Mouse (Mus musculus) limb, embryonic 14.5 days (tissue): ENCODE results near the gene Naa60. TPM values are rescaled to one million over a fixed set of nuclear protein-coding genes. Genes with fewer than 3 reads are reported as not detected.
"Not testable (repeated sequence)": the region's sequence is repeated elsewhere in the genome, so short reads cannot be mapped to it uniquely, and the experiment has no call there.

Experiments used
- ATAC-seq: fragments of 200-750 bp; cut with Nextera tagmentation; 2 replicates; pipeline ENCODE4 v1.8.0; 2017; ENCODE audit warnings: low read depth, moderate number of reproducible peaks, moderate TSS enrichment; ENCODE audit not compliant: low FRiP score
- DNase-seq: peaks from one replicate; pipeline ENCODE4 v3.0.0-alpha.2; 2015; ENCODE audit warnings: low spot score
- H3K27ac ChIP-seq: fragments of 300-500 bp; sonication (generic); replicated peaks from 2 replicates; pipeline ENCODE4 v1.5.1; 2014; ENCODE audit warnings: low read depth, mild to moderate bottlenecking, low read length, moderate library complexity, mixed read lengths
- H3K27me3 ChIP-seq: fragments of 300-500 bp; sonication (generic); 2 replicates; pipeline ENCODE4 v1.6.1; 2014; ENCODE audit warnings: low read length, mixed read lengths; ENCODE audit not compliant: control insufficient read depth, insufficient read depth
- H3K36me3 ChIP-seq: fragments of 300-500 bp; sonication (generic); 2 replicates; pipeline ENCODE4 v1.6.1; 2014; ENCODE audit warnings: mild to moderate bottlenecking, low read length, moderate library complexity, mixed read lengths; ENCODE audit not compliant: control insufficient read depth, insufficient read depth
- H3K4me1 ChIP-seq: fragments of 300-500 bp; sonication (generic); 2 replicates; pipeline ENCODE4 v1.6.1; 2014; ENCODE audit warnings: antibody characterized with exemption, low read length, mixed read lengths; ENCODE audit not compliant: control insufficient read depth, insufficient read depth
- H3K4me2 ChIP-seq: fragments of 300-500 bp; sonication (generic); replicated peaks from 2 replicates; pipeline ENCODE4 v1.6.1; 2014; ENCODE audit warnings: low read depth, mild to moderate bottlenecking, low read length, moderate library complexity; ENCODE audit not compliant: severe bottlenecking
- H3K4me3 ChIP-seq: fragments of 300-500 bp; sonication (generic); replicated peaks from 2 replicates; pipeline ENCODE4 v1.5.1; 2014; ENCODE audit warnings: low read length
- H3K9ac ChIP-seq: fragments of 300-500 bp; sonication (generic); 2 replicates; pipeline ENCODE4 v1.6.1; 2014; ENCODE audit warnings: mild to moderate bottlenecking, low read depth, low read length, moderate library complexity; ENCODE audit not compliant: severe bottlenecking
- H3K9me3 ChIP-seq: fragments of 300-500 bp; sonication (generic); 2 replicates; pipeline ENCODE4 v1.6.1; 2016; ENCODE audit warnings: low read length; ENCODE audit not compliant: control insufficient read depth
- POLR2A ChIP-seq: fragments of 200-500 bp; IDR thresholded peaks from 2 replicates; pipeline ENCODE4 v1.8.0; 2012; ENCODE audit warnings: inconsistent platforms, mild to moderate bottlenecking, moderate library complexity, borderline replicate concordance; ENCODE audit not compliant: insufficient read depth, insufficient read length; ENCODE audit errors: extremely low read depth
- WGBS: fragments of 180-500 bp; shearing (Covaris S2); extraction: QIAGEN DNeasy Blood & Tissue Kit; methylation state at CpG from one replicate; pipeline ENCODE4 v1.1.7; 2014; 5-methylcytosine and 5-hydroxymethylcytosine counted together
- polyA plus RNA-seq, 2 experiments: library from polyadenylated mRNA; depleted of rRNA in 1 of 2; stranded (reverse) in 1 of 2; unstranded in 1 of 2; fragments of >200 nt; fragmentation: Nextera tagmentation in 1 of 2; extraction: Ambion mirVana in 1 of 2; gene quantifications; 2 replicates each; pipeline versions ENCODE4 v1.2.1 to v1.2.3; 2012 to 2014

Naa60 gene
- polyA plus RNA-seq, 2 experiments, result 59.5 to 63.0 TPM

GRCm38 (mm10) chr16:3848416-3848815 is 23.8 kb upstream of the Naa60 start:
- Histone ChIP-seq H3K9me3 (no peaks in the 10 kb centered on the region), H3K36me3 (no peaks in the 10 kb centered on the region), H3K27ac (no peak overlapping the region), H3K27me3 (no peaks in the 10 kb centered on the region), H3K4me3 (no peak overlapping the region), H3K4me2 (no peak overlapping the region), H3K9ac (no peak overlapping the region), H3K4me1 (peaks cover 7% of the 10 kb centered on the region)
- WGBS, result 79% methylated on average over 3 of the region's 3 CpGs
- DNase-seq (no peak), ATAC-seq (no peak)
- no peak for TF ChIP-seq POLR2A

- not testable (repeated sequence) for H3K4me2 ChIP-seq, DNase-seq, H3K9ac ChIP-seq, ATAC-seq, H3K27me3 ChIP-seq, H3K36me3 ChIP-seq, H3K9me3 ChIP-seq, H3K27ac ChIP-seq, H3K4me1 ChIP-seq, H3K4me3 ChIP-seq
- WGBS, result 87% methylated on average over 11 of the region's 13 CpGs
These were observed 20.9 kb upstream of the Naa60 start for GRCm38 (mm10) chr16:3851301-3851700.

GRCm38 (mm10) chr16:3852586-3852985 is 19.6 kb upstream of the Naa60 start:
- Histone ChIP-seq H3K4me2 (no peak overlapping the region), H3K4me3 (no peak overlapping the region), H3K36me3 (no peaks in the 10 kb centered on the region), H3K27me3 (no peaks in the 10 kb centered on the region), H3K9ac (no peak overlapping the region), H3K4me1 (peaks cover 5% of the 10 kb centered on the region), H3K9me3 (no peaks in the 10 kb centered on the region), H3K27ac (no peak overlapping the region)
- ATAC-seq (no peak), DNase-seq (no peak)
- no peak for TF ChIP-seq POLR2A
- 28% methylated on average over 12 of the region's 12 CpGs for WGBS

GRCm38 (mm10) chr16:3854437-3855182 is 17.6 kb upstream of the Naa60 start:
- no peaks in the 10 kb centered on the region for H3K36me3 ChIP-seq
- H3K4me1 ChIP-seq, result no peaks in the 10 kb centered on the region
- no peak for ATAC-seq
- H3K27me3 ChIP-seq, result no peaks in the 10 kb centered on the region
- 75% methylated on average over 11 of the region's 11 CpGs for WGBS
- H3K9me3 ChIP-seq, result no peaks in the 10 kb centered on the region
- TF ChIP-seq POLR2A, result no peak
- H3K27ac ChIP-seq, result no peak overlapping the region
- H3K4me2 ChIP-seq, result no peak overlapping the region
- no peak overlapping the region for H3K4me3 ChIP-seq
- H3K9ac ChIP-seq, result no peak overlapping the region
- DNase-seq, result no peak

- DNase-seq, result no peak
- H3K36me3 ChIP-seq, result peaks cover 2% of the 10 kb centered on the region
- no peak for ATAC-seq
- H3K27me3 ChIP-seq, result no peaks in the 10 kb centered on the region
- no peak overlapping the region for H3K4me2 ChIP-seq
- H3K4me3 ChIP-seq, result no peak overlapping the region
- H3K4me1 ChIP-seq, result no peaks in the 10 kb centered on the region
- no peak overlapping the region for H3K27ac ChIP-seq
- H3K9me3 ChIP-seq, result no peaks in the 10 kb centered on the region
- WGBS, result 85% methylated on average over 1 of the region's 1 CpGs
- H3K9ac ChIP-seq, result no peak overlapping the region
- TF ChIP-seq POLR2A, result no peak
These were observed 16.4 kb upstream of the Naa60 start for GRCm38 (mm10) chr16:3855776-3856175.
